Mouse (Mus musculus) ES-E14 (cell line): ENCODE results near the gene Tmem183a. TPM values are rescaled to one million over a fixed set of nuclear protein-coding genes. Genes with fewer than 3 reads are reported as not detected.

Experiments
- DNase-seq: peaks from one replicate; pipeline ENCODE4 v3.0.0-alpha.2; 2013; ENCODE audit warnings: low read depth, low spot score
- H3K27ac ChIP-seq: 2 replicates; pipeline ENCODE4 v1.5.1; 2012; ENCODE audit warnings: low read depth, mild to moderate bottlenecking, low read length, moderate library complexity, mixed read lengths; ENCODE audit not compliant: poor library complexity, insufficient read depth, severe bottlenecking
- H3K36me3 ChIP-seq: 2 replicates; pipeline ENCODE4 v1.6.1; 2012; ENCODE audit warnings: mild to moderate bottlenecking, low read length, moderate library complexity, mixed read lengths; ENCODE audit not compliant: control insufficient read depth, poor library complexity, insufficient read depth, severe bottlenecking
- H3K4me1 ChIP-seq, 2 experiments: fragments of 150-350 bp in 1 of 2; sonication (generic) in 1 of 2; 2 replicates each; pipeline ENCODE4 v1.6.1; 2012; ENCODE audit warnings: low read length in 2 of 2, mild to moderate bottlenecking in 1 of 2, mixed read lengths in 1 of 2; ENCODE audit not compliant: control insufficient read depth in 2 of 2, insufficient read depth in 2 of 2, poor library complexity in 1 of 2
- H3K4me3 ChIP-seq, 2 experiments: fragments of 150-350 bp in 1 of 2; sonication (generic) in 1 of 2; 2 replicates each; pipeline ENCODE4 v1.5.1; 2012; ENCODE audit warnings: low read length in 2 of 2, low read depth in 1 of 2, mild to moderate bottlenecking in 1 of 2, mixed read lengths in 1 of 2; ENCODE audit not compliant: insufficient read depth in 1 of 2, poor library complexity in 1 of 2, severe bottlenecking in 1 of 2
- H3K9ac ChIP-seq: 2 replicates; pipeline ENCODE4 v1.6.1; 2012; ENCODE audit warnings: low read depth, mild to moderate bottlenecking, low read length, mixed read lengths; ENCODE audit not compliant: poor library complexity, insufficient read depth, severe bottlenecking
- H3K9me3 ChIP-seq: fragments of 150-350 bp; sonication (generic); 2 replicates; pipeline ENCODE4 v1.6.1; 2012; ENCODE audit warnings: low read depth, mild to moderate bottlenecking, low read length; ENCODE audit not compliant: control insufficient read depth, insufficient read depth
- CHD2 ChIP-seq: IDR thresholded peaks from 2 replicates; pipeline ENCODE4 v1.6.1; 2014; ENCODE audit warnings: mild to moderate bottlenecking, low read depth, low read length, inconsistent platforms
- HCFC1 ChIP-seq: IDR thresholded peaks from 2 replicates; pipeline ENCODE4 v1.6.1; 2012; ENCODE audit warnings: low read length, inconsistent platforms, borderline replicate concordance; ENCODE audit not compliant: insufficient read depth
- MAFK ChIP-seq: IDR thresholded peaks from 2 replicates; pipeline ENCODE4 v1.6.1; 2014; ENCODE audit warnings: mild to moderate bottlenecking, low read depth, low read length, inconsistent platforms; ENCODE audit not compliant: insufficient read depth
- ZC3H11A ChIP-seq: IDR thresholded peaks from 2 replicates; pipeline ENCODE4 v1.6.1; 2012; ENCODE audit warnings: low read depth, mild to moderate bottlenecking, inconsistent platforms, low read length, borderline replicate concordance
- ZNF384 ChIP-seq: IDR thresholded peaks from 2 replicates; pipeline ENCODE4 v1.6.1; 2012; ENCODE audit warnings: low read depth, low read length, inconsistent platforms
- in situ Hi-C, 2 experiments: fragments of 600-800 bp; cut with MboI; formaldehyde crosslinking; loops; one replicate each; pipeline ENCODE4 v1.15.1; 2025; ENCODE audit warnings: low sequenced_read_pairs in 2 of 2, inconsistent platforms in 1 of 2; ENCODE audit not compliant: unreplicated experiment in 2 of 2
- total RNA-seq: library from RNA; depleted of rRNA; stranded (reverse); fragments of 300-350 nt; gene quantifications from 2 replicates; pipeline ENCODE4 v1.2.3, GENCODE M21; 2012

Tmem183a gene
- total RNA-seq, 1 experiment: 100 TPM

- Histone ChIP-seq H3K9me3 (no peaks in the 10 kb centered on the region), H3K4me1 (peaks cover 0 to 5% of the 10 kb centered on the region in 2 experiments; a peak in 1 of 4 replicates), H3K4me3 (no peak overlapping the region), H3K36me3 (peaks cover 33% of the 10 kb centered on the region), H3K27ac (no peak overlapping the region), H3K9ac (no peak overlapping the region)
- no peak for DNase-seq
- TF ChIP-seq ZC3H11A (no peak), HCFC1 (no peak), MAFK (no peak), ZNF384 (no peak), CHD2 (no peak)
- in situ Hi-C loops: loop anchor here in 1 of 2 experiments (10.0 kb wide), 1 partner anchor 257 kb away; no protein-coding TSS in a partner anchor
Measured at GRCm38 (mm10) chr1:134357461-134357860, 4.3 kb downstream of the Tmem183a start.

- H3K27ac ChIP-seq: no peak overlapping the region
- H3K36me3 ChIP-seq: peaks cover 34% of the 10 kb centered on the region
- H3K4me1 ChIP-seq: no peaks in the 10 kb centered on the region; a peak in 1 of 4 replicates
- no peak for DNase-seq
- no peaks in the 10 kb centered on the region for H3K9me3 ChIP-seq
- no peak for TF ChIP-seq CHD2
- no peak for TF ChIP-seq HCFC1
- no peak for TF ChIP-seq ZNF384
- no peak for TF ChIP-seq MAFK
- TF ChIP-seq ZC3H11A: no peak
- H3K9ac ChIP-seq: no peak overlapping the region
- no peak overlapping the region for H3K4me3 ChIP-seq
- in situ Hi-C loops: loop anchor here in 1 of 2 experiments (10.0 kb wide), 1 partner anchor 261 kb away; no protein-coding TSS in a partner anchor
Measured at GRCm38 (mm10) chr1:134353326-134353725, 8.5 kb downstream of the Tmem183a start.

- no peak overlapping the region for H3K9ac ChIP-seq
- H3K27ac ChIP-seq: no peak overlapping the region
- DNase-seq: no peak
- TF ChIP-seq MAFK: no peak
- no peak for TF ChIP-seq ZNF384
- no peak for TF ChIP-seq ZC3H11A
- TF ChIP-seq CHD2: no peak
- no peak for TF ChIP-seq HCFC1
- in situ Hi-C loops: no loop called here
- H3K9me3 ChIP-seq: no peaks in the 10 kb centered on the region
- H3K36me3 ChIP-seq: peaks cover 15% of the 10 kb centered on the region
- no peak overlapping the region for H3K4me3 ChIP-seq
- H3K4me1 ChIP-seq: peaks cover 0 to 5% of the 10 kb centered on the region in 2 experiments; a peak in 1 of 4 replicates
Measured at GRCm38 (mm10) chr1:134347791-134348190, 14.0 kb downstream of the Tmem183a start.

GRCm38 (mm10) chr1:134345075-134345474 lies 16.7 kb downstream of the Tmem183a start:
- Histone ChIP-seq H3K9ac (peak overlapping the region; percentile 53; the same call in 1 of the 2 replicates), H3K36me3 (peaks cover 6% of the 10 kb centered on the region), H3K4me1 (peaks cover 0 to 5% of the 10 kb centered on the region in 2 experiments; a peak in 1 of 4 replicates), H3K4me3 (peak overlapping the region in 1 of 2 experiments; percentile 49; a peak in 2 of 4 replicates), H3K9me3 (no peaks in the 10 kb centered on the region), H3K27ac (peak overlapping the region; percentile 52; the same call in 1 of the 2 replicates)
- in situ Hi-C loops: no loop called here
- peak; percentile 64; the same call in 1 of the 2 replicates for TF ChIP-seq ZNF384
- TF ChIP-seq CHD2: no peak
- TF ChIP-seq ZC3H11A: no peak
- TF ChIP-seq MAFK: no peak
- no peak for DNase-seq

- in situ Hi-C loops: no loop called here
- peak; percentile 93 for DNase-seq
- H3K9me3 ChIP-seq: no peaks in the 10 kb centered on the region
- peak overlapping the region; percentile 52; the same call in 1 of the 2 replicates for H3K27ac ChIP-seq
- peaks cover 4% of the 10 kb centered on the region for H3K36me3 ChIP-seq
- TF ChIP-seq ZNF384 (no peak), HCFC1 (no peak), CHD2 (no peak), MAFK (no peak), ZC3H11A (no peak)
- peak overlapping the region; percentile 70 to 76 for H3K4me3 ChIP-seq
- peaks cover 0 to 5% of the 10 kb centered on the region in 2 experiments; a peak in 1 of 4 replicates for H3K4me1 ChIP-seq
- H3K9ac ChIP-seq: peak overlapping the region; percentile 62
Measured at GRCm38 (mm10) chr1:134344005-134344950, 17.5 kb downstream of the Tmem183a start.
